Mouse (Mus musculus) stomach, postnatal 0 days (tissue): ENCODE measurements around the gene Gm10354.
"Not testable (repeated sequence)": the region's sequence is repeated elsewhere in the genome, so short reads cannot be mapped to it uniquely, and the experiment has no call there.

Experiments
- CTCF ChIP-seq: IDR thresholded peaks from 2 replicates; pipeline ENCODE4 v1.5.1; 2016; ENCODE audit warnings: antibody characterized with exemption, low read depth, mild to moderate bottlenecking, moderate library complexity
- EP300 ChIP-seq: optimal IDR thresholded peaks from 2 replicates; pipeline ENCODE3; 2016; ENCODE audit warnings: antibody characterized with exemption

- TF ChIP-seq CTCF, EP300: not testable (repeated sequence)
Observed at GRCm38 (mm10) chr5:14961502-14961901, 17.2 kb downstream of the Gm10354 start.
